Mouse (Mus musculus): Measurements from ENCODE around the gene Gabbr2.

- TF ChIP-seq CTCF (IDR thresholded peaks at IDR 0.05; ENCODE audit: low read depth) (no peak), EP300 (optimal IDR thresholded peaks at IDR 0.05) (no peak)
Observed at GRCm38 (mm10) chr4:47012476-47012875, 20.8 kb upstream of the Gabbr2 start.

Data from stomach, postnatal 0 days (tissue).